Mouse (Mus musculus): ENCODE data around the gene Aqp2.

Gene Aqp2

DNA sequence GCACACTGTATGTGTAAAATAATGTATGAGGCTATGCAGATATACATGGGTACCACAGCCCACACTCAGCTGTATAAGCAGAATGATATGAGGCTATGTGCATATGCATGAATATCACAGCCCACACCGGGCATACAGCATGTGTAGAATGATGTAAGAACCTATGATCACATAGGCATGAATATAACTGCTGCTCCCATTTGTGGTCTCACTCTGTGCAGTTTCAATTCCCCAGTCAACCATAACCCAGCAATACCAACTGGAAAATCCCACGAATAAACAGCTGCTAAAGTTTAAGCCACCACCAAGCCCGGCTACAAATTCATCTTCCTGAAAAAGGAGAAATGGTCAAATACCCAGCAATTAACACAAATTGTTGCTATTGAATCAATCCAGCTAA lies 39.7 kb downstream of the Aqp2 start:
- DNase-seq (ENCODE audit: low read depth): no peak

GRCm38 (mm10) chr15:99619821-99620220 lies 41.0 kb downstream of the Aqp2 start:
- DNase-seq (ENCODE audit: low read depth): no peak

- DNase-seq (ENCODE audit: low read depth): no peak
Measured at GRCm38 (mm10) chr15:99622063-99622462, 43.2 kb downstream of the Aqp2 start.

- peak; percentile 54 for DNase-seq (ENCODE audit: low read depth)
Measured at GRCm38 (mm10) chr15:99631618-99632017, 52.8 kb downstream of the Aqp2 start.
